Mouse (Mus musculus): ENCODE measurements at regions not wholly inside any gene's neighbourhood (a gene's known extent, or its start where the extent isn't known, plus 50 kb on each side); places are given as distances from the start of the nearest gene placed in this dataset.

- H3K4me3 ChIP-seq (replicated peaks), result no peak overlapping the region
- no peaks in the 10 kb centered on the region for H3K36me3 ChIP-seq
- H3K9ac ChIP-seq, result no peak overlapping the region
- 60% methylated on average over 6 of the region's 6 CpGs for WGBS
- H3K4me1 ChIP-seq (replicated peaks), result no peaks in the 10 kb centered on the region
- ATAC-seq, result no peak
- H3K9me3 ChIP-seq, result no peaks in the 10 kb centered on the region
- no peak overlapping the region for H3K27ac ChIP-seq
- no peaks in the 10 kb centered on the region for H3K27me3 ChIP-seq (replicated peaks)
- H3K4me2 ChIP-seq (replicated peaks), result no peak overlapping the region
These were observed 193.9 kb upstream of the Tank start for GRCm38 (mm10) chr2:61384467-61384866.

- no peak for ATAC-seq
- H3K36me3 ChIP-seq, result no peaks in the 10 kb centered on the region
- no peak overlapping the region for H3K27ac ChIP-seq
- H3K27me3 ChIP-seq (replicated peaks), result no peaks in the 10 kb centered on the region
- 85% methylated on average over 1 of the region's 1 CpGs for WGBS
- no peak overlapping the region for H3K9ac ChIP-seq
- no peaks in the 10 kb centered on the region for H3K4me1 ChIP-seq (replicated peaks)
- no peak overlapping the region for H3K4me3 ChIP-seq (replicated peaks)
- H3K9me3 ChIP-seq, result no peaks in the 10 kb centered on the region
- no peak overlapping the region for H3K4me2 ChIP-seq (replicated peaks)
These were observed 194.6 kb upstream of the Tank start for GRCm38 (mm10) chr2:61383744-61384295.

GRCm38 (mm10) chr2:61379076-61379475 lies 199.3 kb upstream of the Tank start:
- H3K4me2 ChIP-seq (replicated peaks), result no peak overlapping the region
- WGBS, result 70% methylated on average over 5 of the region's 5 CpGs
- no peaks in the 10 kb centered on the region for H3K27me3 ChIP-seq (replicated peaks)
- H3K36me3 ChIP-seq, result no peaks in the 10 kb centered on the region
- H3K4me1 ChIP-seq (replicated peaks), result no peaks in the 10 kb centered on the region
- no peak for ATAC-seq
- H3K27ac ChIP-seq, result no peak overlapping the region
- no peaks in the 10 kb centered on the region for H3K9me3 ChIP-seq
- H3K9ac ChIP-seq, result no peak overlapping the region
- H3K4me3 ChIP-seq (replicated peaks), result no peak overlapping the region

GRCm38 (mm10) chr2:61378297-61378696 lies 200.1 kb upstream of the Tank start:
- ATAC-seq, result no peak
- no peaks in the 10 kb centered on the region for H3K9me3 ChIP-seq
- 90% methylated on average over 5 of the region's 5 CpGs for WGBS
- no peak overlapping the region for H3K4me3 ChIP-seq (replicated peaks)
- H3K9ac ChIP-seq, result no peak overlapping the region
- H3K4me1 ChIP-seq (replicated peaks), result no peaks in the 10 kb centered on the region
- no peaks in the 10 kb centered on the region for H3K36me3 ChIP-seq
- no peak overlapping the region for H3K27ac ChIP-seq
- no peaks in the 10 kb centered on the region for H3K27me3 ChIP-seq (replicated peaks)
- H3K4me2 ChIP-seq (replicated peaks), result no peak overlapping the region

GRCm38 (mm10) chr2:61377756-61378155 lies 200.6 kb upstream of the Tank start:
- no peak overlapping the region for H3K9ac ChIP-seq
- no peak for ATAC-seq
- no peaks in the 10 kb centered on the region for H3K9me3 ChIP-seq
- H3K4me1 ChIP-seq (replicated peaks), result no peaks in the 10 kb centered on the region
- no peak overlapping the region for H3K4me3 ChIP-seq (replicated peaks)
- no peaks in the 10 kb centered on the region for H3K27me3 ChIP-seq (replicated peaks)
- no peaks in the 10 kb centered on the region for H3K36me3 ChIP-seq
- H3K27ac ChIP-seq, result no peak overlapping the region
- 88% methylated on average over 8 of the region's 8 CpGs for WGBS
- H3K4me2 ChIP-seq (replicated peaks), result no peak overlapping the region

- no peaks in the 10 kb centered on the region for H3K9me3 ChIP-seq
- no peak overlapping the region for H3K4me2 ChIP-seq (replicated peaks)
- no peaks in the 10 kb centered on the region for H3K27me3 ChIP-seq (replicated peaks)
- WGBS, result 81% methylated on average over 4 of the region's 4 CpGs
- no peaks in the 10 kb centered on the region for H3K36me3 ChIP-seq
- no peak overlapping the region for H3K4me3 ChIP-seq (replicated peaks)
- H3K4me1 ChIP-seq (replicated peaks), result no peaks in the 10 kb centered on the region
- H3K9ac ChIP-seq, result no peak overlapping the region
- no peak overlapping the region for H3K27ac ChIP-seq
- ATAC-seq, result no peak
These were observed 215.8 kb upstream of the Tank start for GRCm38 (mm10) chr2:61362606-61363005.

GRCm38 (mm10) chr2:61361394-61361793 lies 217.0 kb upstream of the Tank start:
- no peak for ATAC-seq

GRCm38 (mm10) chr2:61354104-61354503 lies 224.3 kb upstream of the Tank start:
- Histone ChIP-seq H3K27me3 (replicated peaks) (no peaks in the 10 kb centered on the region), H3K4me1 (replicated peaks) (no peaks in the 10 kb centered on the region), H3K9ac (no peak overlapping the region), H3K36me3 (no peaks in the 10 kb centered on the region), H3K27ac (no peak overlapping the region), H3K4me3 (replicated peaks) (no peak overlapping the region), H3K9me3 (no peaks in the 10 kb centered on the region), H3K4me2 (replicated peaks) (no peak overlapping the region)
- WGBS, result 64% methylated on average over 8 of the region's 8 CpGs
- ATAC-seq, result no peak

More at GRCm38 (mm10) chr2:61361394-61361793, 217.0 kb upstream of the Tank start:
- Histone ChIP-seq H3K4me1 (replicated peaks) (no peaks in the 10 kb centered on the region), H3K4me3 (replicated peaks) (no peak overlapping the region), H3K36me3 (no peaks in the 10 kb centered on the region), H3K27ac (no peak overlapping the region), H3K4me2 (replicated peaks) (no peak overlapping the region), H3K9me3 (no peaks in the 10 kb centered on the region), H3K9ac (no peak overlapping the region), H3K27me3 (replicated peaks) (no peaks in the 10 kb centered on the region)
- WGBS, result 79% methylated on average over 2 of the region's 2 CpGs

- Histone ChIP-seq H3K27ac (no peak overlapping the region), H3K4me2 (replicated peaks) (no peak overlapping the region), H3K9me3 (no peaks in the 10 kb centered on the region), H3K27me3 (replicated peaks) (no peaks in the 10 kb centered on the region), H3K4me3 (replicated peaks) (no peak overlapping the region), H3K4me1 (replicated peaks) (no peaks in the 10 kb centered on the region), H3K9ac (no peak overlapping the region), H3K36me3 (no peaks in the 10 kb centered on the region)
- whole genome bisulfite sequencing, result 82% methylated on average over 3 of the region's 3 CpGs
- no peak for ATAC-seq
These were observed 230.9 kb upstream of the Tank start for GRCm38 (mm10) chr2:61347451-61347850.

- H3K36me3 ChIP-seq, result no peaks in the 10 kb centered on the region
- no peaks in the 10 kb centered on the region for H3K9me3 ChIP-seq
- H3K27ac ChIP-seq, result no peak overlapping the region
- no peaks in the 10 kb centered on the region for H3K27me3 ChIP-seq (replicated peaks)
- ATAC-seq, result peak; percentile 82
- no peak overlapping the region for H3K9ac ChIP-seq
- no peak overlapping the region for H3K4me2 ChIP-seq (replicated peaks)
- WGBS, result 48% methylated on average over 8 of the region's 8 CpGs
- no peak overlapping the region for H3K4me3 ChIP-seq (replicated peaks)
- no peaks in the 10 kb centered on the region for H3K4me1 ChIP-seq (replicated peaks)
These were observed 232.2 kb upstream of the Tank start for GRCm38 (mm10) chr2:61346012-61346760.

GRCm38 (mm10) chr2:61345311-61345710 lies 233.1 kb upstream of the Tank start:
- H3K27ac ChIP-seq, result no peak overlapping the region
- H3K4me3 ChIP-seq (replicated peaks), result no peak overlapping the region
- 79% methylated on average over 7 of the region's 7 CpGs for WGBS
- no peak overlapping the region for H3K9ac ChIP-seq
- ATAC-seq, result no peak
- H3K4me2 ChIP-seq (replicated peaks), result no peak overlapping the region
- no peaks in the 10 kb centered on the region for H3K36me3 ChIP-seq
- H3K4me1 ChIP-seq (replicated peaks), result no peaks in the 10 kb centered on the region
- H3K27me3 ChIP-seq (replicated peaks), result no peaks in the 10 kb centered on the region
- H3K9me3 ChIP-seq, result no peaks in the 10 kb centered on the region

GRCm38 (mm10) chr2:61344556-61345131 lies 233.7 kb upstream of the Tank start:
- no peak overlapping the region for H3K9ac ChIP-seq
- H3K36me3 ChIP-seq, result no peaks in the 10 kb centered on the region
- H3K4me1 ChIP-seq (replicated peaks), result no peaks in the 10 kb centered on the region
- no peak overlapping the region for H3K27ac ChIP-seq
- no peaks in the 10 kb centered on the region for H3K9me3 ChIP-seq
- no peak overlapping the region for H3K4me3 ChIP-seq (replicated peaks)
- WGBS, result 63% methylated on average over 16 of the region's 16 CpGs
- no peaks in the 10 kb centered on the region for H3K27me3 ChIP-seq (replicated peaks)
- no peak overlapping the region for H3K4me2 ChIP-seq (replicated peaks)
- ATAC-seq, result no peak

GRCm38 (mm10) chr2:61341254-61341653 lies 237.1 kb upstream of the Tank start:
- H3K27ac ChIP-seq, result no peak overlapping the region
- no peak for ATAC-seq
- H3K36me3 ChIP-seq, result no peaks in the 10 kb centered on the region
- H3K9me3 ChIP-seq, result no peaks in the 10 kb centered on the region
- no peaks in the 10 kb centered on the region for H3K4me1 ChIP-seq (replicated peaks)
- H3K4me2 ChIP-seq (replicated peaks), result no peak overlapping the region
- H3K9ac ChIP-seq, result no peak overlapping the region
- no peak overlapping the region for H3K4me3 ChIP-seq (replicated peaks)
- H3K27me3 ChIP-seq (replicated peaks), result no peaks in the 10 kb centered on the region
- WGBS, result 77% methylated on average over 5 of the region's 5 CpGs
